ENCODE assay signal across 25 mouse cellular contexts in the genomic region with DNA sequence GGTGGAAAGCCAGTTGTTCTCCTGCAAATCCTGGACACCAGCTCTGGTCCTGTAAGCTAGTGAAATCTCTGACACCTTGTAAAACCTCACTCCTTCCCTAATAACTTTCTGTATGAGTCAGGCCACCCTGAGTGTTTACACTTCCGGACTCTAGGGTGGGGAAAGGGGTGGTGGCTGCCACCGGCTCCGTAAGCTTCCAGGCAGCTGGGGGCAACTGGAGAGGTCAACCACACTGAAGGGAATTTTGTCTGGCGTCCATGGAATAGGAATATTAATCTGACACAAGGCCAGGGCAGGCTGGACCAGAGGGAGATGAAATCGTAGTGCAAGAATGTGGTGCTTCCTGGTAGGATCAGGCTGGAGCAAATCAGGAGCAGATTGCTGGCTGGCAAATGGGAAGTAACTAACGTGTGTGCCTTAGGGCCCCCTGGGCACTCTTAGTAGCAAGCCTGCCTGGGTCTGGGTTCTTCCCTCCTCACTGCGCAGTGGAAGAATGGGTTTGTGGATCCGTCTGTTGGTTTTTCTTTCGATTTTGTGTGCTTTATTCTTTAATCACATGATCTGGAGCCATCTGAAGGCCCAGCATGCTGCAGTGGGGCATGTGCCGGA. TPM values are rescaled to one million over a fixed set of nuclear protein-coding genes. Genes with fewer than 3 reads are reported as not detected.
A peak's percentile ranks its signal among the peaks of the same experiment; 100 is the strongest.
DNase-seq lines count a peak whose midpoint lies in the region; ATAC-seq and TF ChIP-seq lines count a peak whose summit lies in the region.
"Had no signal": no experiment of that assay in that cellular context is flagged by ENCODE, and none has a peak within 500 bp of the region (broad histone marks: within the 10 kb centered on the region; RNA-seq: fewer than 3 reads in every experiment).

No protein-coding gene starts in this region.

- no peaks in the 10 kb centered on the region for H3K36me3 ChIP-seq in midbrain, embryonic 11.5 days (ENCODE audit: control insufficient read depth, insufficient read depth, low read length)
- H3K36me3 ChIP-seq in midbrain, postnatal 0 days (ENCODE audit: insufficient read depth, low read length): no peaks in the 10 kb centered on the region
- no peaks in the 10 kb centered on the region for H3K36me3 ChIP-seq in limb, embryonic 10.5 days
- H3K36me3 ChIP-seq: embryonic facial prominence, embryonic 12.5 days; hindbrain, embryonic 15.5 days; liver, embryonic 13.5 days; midbrain, embryonic 13.5 days had no signal

- 0 out of 2 replicates have a peak, but pooled peaks cover 2% of the 10 kb centered on the region for H3K4me1 ChIP-seq in midbrain, embryonic 11.5 days (ENCODE audit: control insufficient read depth, insufficient read depth, low read length)
- H3K4me1 ChIP-seq in midbrain, postnatal 0 days (ENCODE audit: insufficient read depth, low read length): no peaks in the 10 kb centered on the region
- peaks cover 34% of the 10 kb centered on the region for H3K4me1 ChIP-seq in limb, embryonic 10.5 days
- H3K4me1 ChIP-seq: hindbrain, embryonic 15.5 days; liver, embryonic 13.5 days had no signal

- H3K27me3 ChIP-seq in midbrain, embryonic 11.5 days (ENCODE audit: control insufficient read depth, insufficient read depth, low read length): no peaks in the 10 kb centered on the region
- H3K27me3 ChIP-seq in midbrain, postnatal 0 days (ENCODE audit: insufficient read depth, low read length): no peaks in the 10 kb centered on the region
- H3K27me3 ChIP-seq in limb, embryonic 10.5 days (ENCODE audit: low read depth, poor library complexity, severe bottlenecking): no peaks in the 10 kb centered on the region
- H3K27me3 ChIP-seq: embryonic facial prominence, embryonic 12.5 days; hindbrain, embryonic 15.5 days; liver, embryonic 13.5 days; midbrain, embryonic 13.5 days had no signal

- H3K9me3 ChIP-seq in midbrain, embryonic 11.5 days (ENCODE audit: control insufficient read depth, low read length): no peaks in the 10 kb centered on the region
- no peaks in the 10 kb centered on the region for H3K9me3 ChIP-seq in midbrain, postnatal 0 days (ENCODE audit: low read length)
- no peaks in the 10 kb centered on the region for H3K9me3 ChIP-seq in limb, embryonic 10.5 days (replicated peaks)
- H3K9me3 ChIP-seq: embryonic facial prominence, embryonic 12.5 days; hindbrain, embryonic 15.5 days; liver, embryonic 13.5 days; midbrain, embryonic 13.5 days had no signal

- peak; percentile 47 for DNase-seq in gastrocnemius, adult 18-20 months (ENCODE audit: low spot score)
- no peak for DNase-seq in gastrocnemius, postnatal 4 days (ENCODE audit: low spot score in 2 of 2)
- DNase-seq in midbrain, embryonic 11.5 days (ENCODE audit: low spot score, missing footprints): peak; percentile 82
- no peak for DNase-seq in midbrain, postnatal 0 days (ENCODE audit: low spot score)
- DNase-seq in limb, embryonic 10.5 days (ENCODE audit: low spot score): no peak
- DNase-seq in yolk sac, embryonic 10.5 days (ENCODE audit: low spot score): peak; percentile 6
- no peak for DNase-seq in cerebellum, adult 9-11 months
- no peak for DNase-seq in spleen, postnatal 10 days (ENCODE audit: low spot score in 2 of 2)
- DNase-seq: adrenal gland, postnatal 10 days; B cell, adult 2 months; cerebellum, postnatal 10 days; heart, adult 2 months; heart, postnatal 4 days; liver, embryonic 13.5 days; lung, embryonic 14.5 days; right cerebral cortex, postnatal 14 days; thymus, postnatal 14 days had no signal

- no peak overlapping the region for H3K4me3 ChIP-seq in midbrain, embryonic 11.5 days (ENCODE audit: low read depth, low read length)
- H3K4me3 ChIP-seq in midbrain, postnatal 0 days (ENCODE audit: low read depth, low read length): no peak overlapping the region
- H3K4me3 ChIP-seq in limb, embryonic 10.5 days: no peak overlapping the region
- H3K4me3 ChIP-seq: embryonic facial prominence, embryonic 12.5 days; erythroblast, embryonic 14.5 days; heart, adult 2 months; hindbrain, embryonic 15.5 days; liver, embryonic 13.5 days; midbrain, embryonic 13.5 days; myocyte had no signal

- no peak overlapping the region for H3K27ac ChIP-seq in midbrain, embryonic 11.5 days (ENCODE audit: low read depth, low read length)
- no peak overlapping the region for H3K27ac ChIP-seq in midbrain, postnatal 0 days (ENCODE audit: low read depth, low read length)
- peak overlapping the region; percentile 69 for H3K27ac ChIP-seq in limb, embryonic 10.5 days
- H3K27ac ChIP-seq: embryonic facial prominence, embryonic 12.5 days; heart, adult 2 months; hindbrain, embryonic 15.5 days; liver, embryonic 13.5 days; macrophage; midbrain, embryonic 13.5 days had no signal

- 81% methylated on average over 10 of the region's 10 CpGs for WGBS in midbrain, embryonic 11.5 days
- WGBS in midbrain, postnatal 0 days: 79% methylated on average over 10 of the region's 10 CpGs
- WGBS in limb, embryonic 10.5 days: 53% methylated on average over 10 of the region's 10 CpGs

- TF ChIP-seq CTCF in midbrain, postnatal 0 days (IDR thresholded peaks at IDR 0.05): no peak

- no peak for ATAC-seq in midbrain, embryonic 11.5 days (ENCODE audit: low FRiP score)
- no peak for ATAC-seq in midbrain, postnatal 0 days (ENCODE audit: low FRiP score)
- ATAC-seq: forebrain, embryonic 14.5 days; intestine, postnatal 0 days; midbrain, embryonic 13.5 days had no signal

- H3K4me2 ChIP-seq in midbrain, embryonic 11.5 days: no peak overlapping the region
- H3K4me2 ChIP-seq in midbrain, postnatal 0 days (ENCODE audit: low read depth, low read length, poor library complexity, severe bottlenecking): no peak overlapping the region
- H3K4me2 ChIP-seq: embryonic facial prominence, embryonic 12.5 days; hindbrain, embryonic 15.5 days; liver, embryonic 13.5 days; lung, embryonic 14.5 days; midbrain, embryonic 13.5 days had no signal

- H3K9ac ChIP-seq in midbrain, embryonic 11.5 days (ENCODE audit: low read length): no peak overlapping the region
- no peak overlapping the region for H3K9ac ChIP-seq in midbrain, postnatal 0 days (replicated peaks; ENCODE audit: low read length, poor library complexity, severe bottlenecking)
- H3K9ac ChIP-seq: embryonic facial prominence, embryonic 12.5 days; hindbrain, embryonic 15.5 days; liver, embryonic 13.5 days; lung, embryonic 14.5 days; midbrain, embryonic 13.5 days had no signal

RNA-seq across cellular contexts. Expression of a gene that starts 57.2 kb away (rescaled TPM):
- total RNA-seq in gastrocnemius, adult 18-20 months (2021): not detected
- total RNA-seq in gastrocnemius, postnatal 4 days (2021): under 1 TPM; 0.13 to 0.20 TPM
- polyA plus RNA-seq in midbrain, embryonic 11.5 days (2014; fragmentation: Nextera tagmentation; extraction: Ambion mirVana): 0.25 and 0.31 TPM in 2 replicates
- 0.77 and 0.80 TPM in 2 replicates for total RNA-seq in midbrain, postnatal 0 days (2014; rRNA removed)
- polyA plus RNA-seq in midbrain, postnatal 0 days (2015; fragmentation: Nextera tagmentation; extraction: Ambion mirVana): 0.65 and 0.98 TPM in 2 replicates
- 0.20 and 0.53 TPM in 2 replicates for polyA plus RNA-seq in limb, embryonic 10.5 days (2016; fragmentation: Nextera tagmentation; extraction: Ambion mirVana)
- polyA plus RNA-seq: macrophage, myocyte had no signal

Comparison
In these comparisons a context has a peak if more than half of its experiments do, and no peak if none do; other contexts are left out.
1. DNase-seq: peak in gastrocnemius, adult 18-20 months (single experiment), midbrain, embryonic 11.5 days (single experiment) and yolk sac, embryonic 10.5 days (single experiment); none in gastrocnemius, postnatal 4 days (0 of 2), midbrain, postnatal 0 days (single experiment), limb, embryonic 10.5 days (single experiment), cerebellum, adult 9-11 months (single experiment) and spleen, postnatal 10 days (0 of 2).